Mouse (Mus musculus) urinary bladder, adult 18-20 months (tissue): ENCODE data around the gene Rabif.
"Not testable (repeated sequence)": the region's sequence is repeated elsewhere in the genome, so short reads cannot be mapped to it uniquely, and the experiment has no call there.

Experiments
- DNase-seq, 2 experiments: peaks; one replicate each; pipeline ENCODE4 v3.0.0; 2022; ENCODE audit warnings: low spot score in 2 of 2, mixed read lengths in 2 of 2

Rabif gene

DNA sequence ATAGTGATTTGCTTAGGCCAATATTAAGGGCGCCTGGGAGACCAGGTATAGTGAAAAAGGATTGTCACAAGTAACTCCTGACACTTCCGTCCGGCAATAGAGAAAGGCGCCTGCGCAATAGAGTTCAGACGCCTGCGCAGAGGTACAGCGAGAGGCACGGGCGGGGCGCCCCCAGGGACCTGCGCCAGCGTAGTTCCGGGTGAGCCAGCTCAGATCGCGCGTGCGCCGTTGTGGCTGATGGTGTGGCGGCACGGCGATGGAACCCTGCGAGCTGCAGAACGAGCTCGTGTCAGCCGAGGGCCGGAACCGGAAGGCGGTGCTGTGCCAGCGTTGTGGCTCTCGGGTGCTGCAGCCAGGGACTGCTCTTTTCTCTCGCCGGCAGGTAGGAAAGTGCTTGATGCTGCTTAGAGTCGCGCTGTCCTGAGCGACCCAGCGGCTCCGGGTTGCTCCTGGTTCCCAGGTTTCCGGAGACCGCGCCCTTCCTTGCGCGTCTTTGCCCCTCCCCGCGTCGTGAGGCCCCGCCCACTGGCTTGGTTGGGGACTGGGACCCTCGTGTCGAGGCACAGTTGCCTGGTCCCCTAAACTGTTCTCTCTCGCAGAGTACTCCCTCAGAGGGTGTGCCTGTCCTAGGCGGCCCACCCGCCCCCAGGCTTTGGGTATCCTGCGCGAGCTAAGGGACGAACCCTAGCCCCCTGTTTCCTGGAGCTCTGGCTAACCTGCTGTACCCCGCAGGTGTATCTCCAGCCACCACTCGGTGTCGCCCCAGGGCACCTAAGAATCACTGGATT is at the start of gene Rabif:
Rabif (plus strand) TSS at position 221 of the 788 bp plus-strand sequence.
- DNase-seq, result peak; percentile 97 to 98

DNA sequence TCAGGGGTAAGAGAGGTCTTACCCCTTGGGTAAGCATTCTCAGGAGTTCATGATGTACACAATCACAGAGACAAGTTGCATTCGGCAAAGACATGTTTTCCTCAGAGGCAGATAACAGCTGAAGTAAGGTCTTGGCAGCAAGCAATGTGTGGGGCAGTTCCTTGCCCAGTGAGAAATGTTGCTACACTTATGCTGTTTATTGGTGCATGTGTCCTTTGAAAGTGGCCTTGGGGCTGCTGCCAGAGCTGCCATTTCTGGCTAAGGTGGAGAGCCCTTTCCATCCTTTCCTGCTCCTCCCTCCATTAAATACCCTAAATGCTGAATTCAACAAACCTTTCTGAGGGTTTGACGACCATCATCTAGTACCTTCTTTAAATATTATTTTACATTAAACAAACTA is 49.0 kb upstream of the Rabif start:
- DNase-seq, result no peak

DNA sequence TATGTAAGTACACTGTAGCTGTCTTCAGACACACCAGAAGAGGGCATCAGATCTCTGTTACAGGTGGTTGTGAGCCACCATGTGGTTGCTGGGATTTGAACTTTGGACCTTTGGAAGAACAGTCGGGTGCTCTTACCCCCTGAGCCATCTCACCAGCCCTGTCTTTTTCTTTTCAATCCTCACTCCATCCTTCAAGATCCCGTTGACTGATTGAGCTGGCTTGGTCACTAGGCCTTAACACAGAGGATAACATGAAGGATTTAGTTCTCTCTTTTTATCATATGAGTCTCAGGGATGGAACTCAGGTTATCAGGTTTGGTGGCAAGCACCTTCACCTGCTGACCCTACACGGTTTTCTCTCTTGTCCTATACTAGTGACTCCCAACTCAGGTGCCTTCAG is 45.9 kb upstream of the Rabif start:
- not testable (repeated sequence) for DNase-seq

DNA sequence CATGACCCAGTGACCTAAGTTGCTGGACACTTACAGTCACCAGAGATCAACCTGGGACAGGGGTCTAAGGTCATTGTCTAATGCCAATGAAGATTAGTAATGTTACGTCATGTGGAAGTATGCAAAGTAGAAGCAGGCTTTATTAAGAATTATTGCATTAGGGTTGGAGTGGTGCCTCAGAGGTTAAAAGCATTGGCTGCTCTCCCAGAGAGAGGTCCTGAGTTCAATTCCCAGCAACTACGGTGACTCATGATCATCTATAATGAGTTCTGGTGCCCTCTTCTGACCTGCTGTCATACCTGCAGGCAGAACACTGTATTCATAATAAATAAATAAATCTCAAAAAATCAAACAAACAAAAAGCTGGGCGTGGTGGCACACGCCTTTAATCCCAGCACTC is 44.2 kb upstream of the Rabif start:
- DNase-seq, result no peak

DNA sequence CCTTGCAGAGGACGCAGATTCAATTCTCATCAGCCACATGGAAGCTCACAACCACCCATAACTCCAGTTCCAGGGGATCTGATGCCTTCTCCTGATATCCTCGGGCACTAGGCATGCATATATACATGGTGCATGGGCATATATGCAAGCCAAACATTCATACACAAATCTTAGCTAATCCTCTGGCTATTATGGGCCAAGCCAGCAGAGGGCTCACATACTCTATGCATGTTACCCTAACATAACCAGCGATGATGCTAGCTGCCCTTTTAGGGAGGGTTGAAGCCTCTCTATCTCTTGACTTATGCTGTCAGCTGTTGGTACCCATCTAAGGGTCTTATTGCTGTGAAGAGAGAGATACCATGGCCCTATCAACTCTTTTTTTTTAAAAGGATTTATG is 43.5 kb upstream of the Rabif start:
- peak in 1 of 2 experiments; percentile 35 for DNase-seq

DNA sequence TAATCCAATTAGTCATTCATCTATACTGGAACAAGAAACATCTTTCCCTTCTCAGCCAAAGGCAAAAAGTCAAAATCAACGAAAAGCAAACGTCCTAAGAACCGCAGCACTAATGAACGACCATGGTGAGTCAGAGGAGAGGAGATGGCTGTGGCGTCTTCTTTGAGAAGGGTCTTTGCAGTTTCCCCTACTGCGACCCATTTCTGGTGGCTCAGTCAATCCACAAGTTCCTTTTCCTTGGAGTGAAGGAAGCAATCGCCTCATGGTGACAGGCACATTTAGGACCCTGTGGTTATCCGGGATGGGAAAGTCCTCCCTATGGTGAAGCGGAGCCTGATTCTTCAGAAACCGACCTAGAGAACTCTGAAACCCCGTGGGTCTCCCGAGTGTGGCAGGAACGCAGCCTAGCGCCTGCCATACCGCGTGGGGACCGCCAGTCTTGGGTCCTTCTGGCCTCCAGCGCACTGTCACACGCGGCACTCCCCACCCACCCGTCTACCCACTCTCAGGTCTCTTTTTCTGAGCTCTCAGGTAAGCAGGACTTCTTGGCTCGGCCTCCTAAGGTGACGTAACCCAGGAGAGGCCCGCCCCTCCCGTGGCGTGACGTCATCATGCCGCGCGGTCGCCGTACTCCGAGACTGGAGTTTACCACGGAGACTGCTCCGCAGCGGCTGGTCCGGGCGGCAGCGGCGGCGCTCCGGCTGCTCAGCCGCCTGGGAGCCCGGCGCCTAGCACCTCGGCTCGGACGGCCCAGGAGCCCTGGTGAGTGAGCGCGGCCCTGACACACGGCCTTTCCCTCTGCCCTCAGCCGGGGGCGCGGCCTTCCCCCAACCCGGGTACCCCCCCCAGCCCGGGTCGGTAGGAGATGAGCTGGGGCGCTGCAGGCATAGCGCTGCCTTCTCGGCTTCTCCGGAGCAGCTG is 39.3 kb upstream of the Rabif start, which contains the start of gene Klhl12:
Klhl12 (plus strand) TSS at position 628 of the 921 bp plus-strand sequence.
- DNase-seq, result peak; percentile 91 to 97

DNA sequence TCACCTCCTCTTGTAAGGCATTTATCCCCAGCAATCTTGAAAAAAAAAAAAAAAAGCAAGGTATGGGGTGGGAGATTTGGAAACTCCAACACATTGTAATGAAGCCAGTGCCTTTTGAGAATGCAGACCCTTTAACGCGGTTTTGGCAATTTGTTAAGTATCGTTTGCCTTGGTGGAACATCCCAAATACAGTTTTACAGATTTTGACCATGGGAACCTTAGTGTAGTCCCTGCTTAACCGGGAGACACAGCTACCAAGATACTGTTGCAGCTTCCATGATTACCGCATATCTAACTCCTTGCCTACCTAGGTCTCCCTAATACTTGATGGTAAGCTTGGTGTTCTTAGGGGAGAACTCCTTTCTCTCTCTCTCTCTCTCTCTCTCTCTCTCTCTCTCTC is 38.4 kb upstream of the Rabif start:
- no peak for DNase-seq

- DNase-seq, result no peak
These were observed 36.2 kb upstream of the Rabif start for GRCm38 (mm10) chr1:134458139-134458727.

DNA sequence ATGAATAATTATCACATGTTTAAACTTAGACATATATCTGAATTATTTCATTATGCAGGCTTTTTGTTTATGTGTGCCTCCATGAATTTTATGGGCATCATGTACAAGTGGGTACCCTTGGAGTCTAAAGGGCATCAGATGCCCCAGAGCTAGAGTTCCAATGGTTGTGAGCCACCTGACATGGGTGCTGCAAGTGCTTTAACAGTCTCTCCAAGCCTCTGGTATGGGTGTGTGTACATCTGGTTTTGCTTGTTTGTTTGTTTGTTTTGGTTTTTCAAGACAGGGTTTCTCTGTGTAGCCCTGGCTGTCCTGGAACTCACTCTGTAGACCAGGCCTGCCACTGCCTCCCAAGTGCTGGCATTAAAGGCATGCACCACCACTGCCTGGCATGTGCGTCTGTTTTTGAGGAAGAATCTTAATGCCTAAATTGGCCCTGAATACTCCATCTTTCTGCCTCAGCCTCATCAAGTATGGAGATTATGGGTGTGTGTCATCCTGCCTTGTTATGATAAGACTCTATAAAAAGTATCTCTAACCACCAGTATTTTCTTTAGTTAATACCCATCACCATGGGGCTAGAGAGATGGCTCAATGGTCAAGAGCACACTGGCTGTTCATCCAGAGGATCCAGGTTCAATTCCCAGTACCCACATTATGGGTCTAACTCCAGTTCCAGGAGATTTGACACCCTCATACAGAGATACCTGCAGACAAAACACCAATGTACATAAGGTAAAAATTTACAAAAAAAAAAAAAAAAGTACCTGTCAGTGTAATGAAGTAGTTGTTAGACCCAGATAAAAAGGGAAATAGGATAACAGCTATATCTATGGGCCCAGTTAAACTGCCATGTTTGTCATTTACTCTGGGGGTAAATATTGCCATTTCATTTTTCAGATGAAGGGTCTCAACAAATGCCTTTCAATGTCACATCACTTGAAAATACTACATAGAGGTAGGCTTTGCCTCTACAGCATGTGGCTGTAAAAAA is 33.9 kb upstream of the Rabif start:
- no peak for DNase-seq

GRCm38 (mm10) chr1:134484623-134485022 is 9.8 kb upstream of the Rabif start:
- DNase-seq, result no peak

- DNase-seq, result no peak
These were observed 3.3 kb upstream of the Rabif start for GRCm38 (mm10) chr1:134490903-134491801.

- DNase-seq, result no peak
These were observed 2.2 kb upstream of the Rabif start for GRCm38 (mm10) chr1:134492276-134492675.

GRCm38 (mm10) chr1:134493496-134493895 is 952 bp upstream of the Rabif start:
- DNase-seq, result no peak

DNA sequence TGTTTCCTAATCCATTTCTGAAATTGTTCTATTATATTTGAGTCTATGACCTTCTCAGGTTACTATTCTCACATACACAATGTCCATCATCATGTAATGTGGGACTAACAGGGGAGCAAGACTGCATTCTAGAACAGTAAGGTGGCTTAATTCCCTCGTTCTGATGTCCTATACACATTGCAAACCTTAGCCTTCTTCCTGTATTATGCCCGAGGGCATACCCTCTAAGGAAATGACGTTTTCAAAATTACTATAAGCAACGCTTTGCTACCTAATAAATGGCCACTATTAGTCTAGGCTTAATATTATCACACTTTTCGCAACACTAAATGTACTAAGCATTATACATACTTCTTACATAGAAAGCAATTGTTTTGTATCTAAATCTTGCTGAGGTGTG is 492 bp upstream of the Rabif start:
- DNase-seq, result no peak

DNA sequence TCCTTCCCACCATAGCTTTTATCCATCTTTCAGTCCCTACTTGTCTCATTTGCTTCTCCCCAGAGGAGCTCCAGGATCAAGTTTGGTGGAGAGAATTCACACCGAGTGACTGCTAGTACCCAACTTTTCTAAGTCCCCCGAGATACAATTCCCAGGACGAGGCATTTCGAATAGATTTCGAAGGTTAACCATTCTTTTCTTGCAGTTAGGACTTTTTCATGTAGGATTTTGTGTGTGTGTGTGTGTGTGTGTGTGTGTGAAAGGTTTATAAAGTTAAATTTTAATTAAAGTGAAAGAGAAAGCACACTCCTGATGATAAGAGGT is 730 bp downstream of the Rabif start:
- no peak for DNase-seq

- DNase-seq, result no peak
These were observed 1.5 kb downstream of the Rabif start for GRCm38 (mm10) chr1:134495991-134496390.

GRCm38 (mm10) chr1:134500916-134501315 is 6.5 kb downstream of the Rabif start:
- DNase-seq, result no peak

- no peak for DNase-seq
These were observed 11.8 kb downstream of the Rabif start for GRCm38 (mm10) chr1:134506201-134506600.

- no peak for DNase-seq
These were observed 15.6 kb downstream of the Rabif start for GRCm38 (mm10) chr1:134510018-134510417.

DNA sequence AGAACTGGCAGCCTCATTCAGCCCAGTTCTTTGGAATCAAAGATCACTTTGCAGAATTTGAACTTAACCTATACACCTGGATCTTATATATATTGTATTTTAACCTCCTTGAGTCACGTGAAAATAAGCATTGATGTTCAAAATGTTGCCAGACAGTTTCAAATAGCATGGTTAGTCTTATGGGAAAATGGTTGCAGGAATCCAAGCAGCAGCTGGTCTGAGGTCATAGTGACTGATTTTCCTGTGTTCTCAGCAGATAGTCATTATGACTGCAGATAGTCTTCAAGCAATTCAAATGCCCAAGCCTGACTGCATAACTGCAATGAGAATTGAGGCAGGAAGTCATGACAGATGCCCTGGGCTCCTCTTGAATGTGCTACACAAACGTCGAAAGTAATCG is 17.7 kb downstream of the Rabif start:
- DNase-seq, result no peak
